Mouse (Mus musculus) olfactory bulb, adult 2 months (tissue): ENCODE results near the gene Ceacam10.

Source experiments
- CTCF ChIP-seq: fragments of 200-500 bp; IDR thresholded peaks from 2 replicates; pipeline ENCODE4 v1.5.1; 2012; ENCODE audit warnings: low read depth, mild to moderate bottlenecking, low read length, moderate library complexity; ENCODE audit not compliant: insufficient read depth
- POLR2A ChIP-seq: fragments of 200-500 bp; IDR thresholded peaks from 2 replicates; pipeline ENCODE4 v1.6.1; 2012; ENCODE audit warnings: mild to moderate bottlenecking, low read depth, low read length, moderate library complexity; ENCODE audit not compliant: insufficient read depth

- no peak for TF ChIP-seq POLR2A
- TF ChIP-seq CTCF, result no peak
Measured at GRCm38 (mm10) chr7:24802149-24802767, 25.3 kb downstream of the Ceacam10 start.
